Mouse (Mus musculus): ENCODE results near the gene Flt1. TPM values are rescaled to one million over a fixed set of nuclear protein-coding genes. Genes with fewer than 3 reads are reported as not detected.
"Not testable (repeated sequence)": the region's sequence is repeated elsewhere in the genome, so short reads cannot be mapped to it uniquely, and the experiment has no call there.

Flt1 gene
- polyA plus RNA-seq, 1 experiment from 2014 or later, result 15.1 TPM

DNA sequence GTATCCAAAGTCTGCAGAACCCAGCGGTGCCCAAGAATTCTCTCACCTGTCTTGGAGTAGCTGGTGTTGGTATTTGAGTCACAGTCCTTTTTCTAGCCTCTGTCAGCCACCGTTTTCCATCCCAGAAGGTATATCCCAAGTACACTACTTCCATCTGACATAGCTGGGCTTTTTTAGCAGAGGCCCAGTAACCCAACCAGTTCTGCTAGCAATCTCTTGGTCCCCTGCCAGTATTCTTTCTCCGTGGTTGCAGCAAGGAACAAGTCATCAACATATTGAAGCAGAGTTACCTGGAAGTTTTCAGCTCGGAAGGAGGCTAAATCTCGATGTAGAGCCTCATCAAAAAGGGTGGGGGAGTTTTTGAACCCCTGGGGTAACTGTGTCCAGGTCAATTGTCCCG is 168.2 kb downstream of the Flt1 start:
- not testable (repeated sequence) for H3K4me2 ChIP-seq (ENCODE audit: low read length); H3K9me3 ChIP-seq (ENCODE audit: control insufficient read depth, low read length); H3K4me1 ChIP-seq (replicated peaks; ENCODE audit: control insufficient read depth, insufficient read depth, low read length); DNase-seq (ENCODE audit: low spot score); H3K27ac ChIP-seq (ENCODE audit: low read depth); H3K36me3 ChIP-seq (ENCODE audit: control insufficient read depth, insufficient read depth, low read length); H3K9ac ChIP-seq (ENCODE audit: low read length); ATAC-seq (replicated peaks; ENCODE audit: low FRiP score, low TSS enrichment, low read depth); H3K4me3 ChIP-seq (ENCODE audit: low read depth, low read length); H3K27me3 ChIP-seq (replicated peaks; ENCODE audit: control insufficient read depth, insufficient read depth, low read length)
- WGBS, result 68% methylated on average over 5 of the region's 6 CpGs

GRCm38 (mm10) chr5:147551879-147552627 is 173.8 kb downstream of the Flt1 start:
- no peak for DNase-seq (ENCODE audit: low spot score)
- WGBS, result 86% methylated on average over 13 of the region's 13 CpGs
- no peak for ATAC-seq (replicated peaks; ENCODE audit: low FRiP score, low TSS enrichment, low read depth)

DNA sequence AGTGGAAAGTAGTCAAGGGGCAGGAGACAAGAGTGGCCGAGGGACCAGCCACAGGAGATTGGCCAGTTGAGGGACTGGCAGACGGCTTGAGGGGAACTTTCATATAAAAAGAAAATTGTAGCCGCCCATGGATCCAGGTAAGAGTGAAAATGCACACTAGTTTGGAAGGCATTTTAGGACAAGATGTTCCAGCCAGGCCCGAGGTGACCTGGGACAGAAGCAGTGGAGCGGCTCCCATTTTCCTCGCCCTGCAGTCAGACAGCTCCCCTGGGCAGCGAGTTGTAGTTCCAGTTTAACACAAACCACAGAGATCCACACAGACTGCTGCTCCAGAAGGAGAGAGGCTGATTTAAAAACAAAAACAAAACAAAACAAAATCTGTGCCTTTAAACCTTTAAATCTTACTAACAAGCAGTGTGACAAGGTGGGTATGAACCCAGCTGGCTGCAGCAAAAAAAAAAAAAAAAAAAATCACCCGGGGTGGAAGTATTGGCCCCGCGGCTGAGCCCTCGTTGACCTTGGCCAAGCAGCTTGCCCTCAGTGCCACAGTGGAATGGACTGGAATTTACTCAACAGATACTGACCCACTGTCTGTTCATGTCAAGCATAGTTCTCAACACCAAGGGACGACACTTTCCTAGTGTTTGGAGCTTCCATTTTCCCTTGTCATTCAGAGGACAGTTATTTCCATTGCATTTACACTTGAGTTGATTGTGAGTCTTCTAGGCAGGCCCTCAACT is 176.6 kb downstream of the Flt1 start:
- 90% methylated on average over 12 of the region's 12 CpGs for WGBS
- DNase-seq (ENCODE audit: low spot score), result no peak
- Histone ChIP-seq H3K9me3 (ENCODE audit: control insufficient read depth, low read length) (no peaks in the 10 kb centered on the region), H3K27ac (ENCODE audit: low read depth) (no peak overlapping the region), H3K36me3 (ENCODE audit: control insufficient read depth, insufficient read depth, low read length) (peaks cover 62% of the 10 kb centered on the region), H3K4me3 (ENCODE audit: low read depth, low read length) (no peak overlapping the region), H3K9ac (ENCODE audit: low read length) (no peak overlapping the region), H3K27me3 (replicated peaks; ENCODE audit: control insufficient read depth, insufficient read depth, low read length) (no peaks in the 10 kb centered on the region), H3K4me1 (replicated peaks; ENCODE audit: control insufficient read depth, insufficient read depth, low read length) (no peaks in the 10 kb centered on the region), H3K4me2 (ENCODE audit: low read length) (no peak overlapping the region)
- ATAC-seq (replicated peaks; ENCODE audit: low FRiP score, low TSS enrichment, low read depth), result no peak

More at GRCm38 (mm10) chr5:147551879-147552627, 173.8 kb downstream of the Flt1 start:
- Histone ChIP-seq H3K36me3 (ENCODE audit: control insufficient read depth, insufficient read depth, low read length) (peaks cover 39% of the 10 kb centered on the region), H3K9me3 (ENCODE audit: control insufficient read depth, low read length) (no peaks in the 10 kb centered on the region), H3K4me1 (replicated peaks; ENCODE audit: control insufficient read depth, insufficient read depth, low read length) (no peaks in the 10 kb centered on the region), H3K27me3 (replicated peaks; ENCODE audit: control insufficient read depth, insufficient read depth, low read length) (no peaks in the 10 kb centered on the region), H3K4me2 (ENCODE audit: low read length) (no peak overlapping the region), H3K4me3 (ENCODE audit: low read depth, low read length) (no peak overlapping the region), H3K9ac (ENCODE audit: low read length) (no peak overlapping the region), H3K27ac (ENCODE audit: low read depth) (no peak overlapping the region)

DNA sequence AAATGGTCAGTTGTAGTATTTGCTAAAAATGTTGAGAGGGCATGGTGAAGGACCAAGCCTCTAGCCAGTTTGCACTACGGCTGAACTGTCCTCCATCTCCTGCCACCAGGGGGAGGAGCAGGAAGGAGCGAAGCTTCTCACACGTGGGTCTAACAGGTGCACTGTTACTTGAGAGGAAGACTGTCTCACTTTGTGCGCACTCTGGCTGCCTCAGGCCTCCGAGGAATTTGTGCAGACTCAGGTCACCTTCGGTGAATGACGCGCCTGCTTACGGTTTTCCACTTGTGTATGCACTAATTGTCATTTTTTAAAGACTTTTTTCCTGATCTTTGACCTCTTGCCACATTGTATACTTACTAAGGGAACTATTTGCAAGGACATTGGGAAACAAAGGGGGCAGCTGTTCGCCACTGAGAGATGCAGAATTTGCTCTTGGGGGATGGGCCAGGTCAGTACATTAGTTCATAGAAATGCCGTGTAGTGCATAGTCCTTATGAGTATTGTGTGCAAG is 180.0 kb downstream of the Flt1 start:
- H3K36me3 ChIP-seq (ENCODE audit: control insufficient read depth, insufficient read depth, low read length), result peaks cover 77% of the 10 kb centered on the region
- no peaks in the 10 kb centered on the region for H3K9me3 ChIP-seq (ENCODE audit: control insufficient read depth, low read length)
- 72% methylated on average over 11 of the region's 11 CpGs for WGBS
- no peak overlapping the region for H3K27ac ChIP-seq (ENCODE audit: low read depth)
- no peaks in the 10 kb centered on the region for H3K27me3 ChIP-seq (replicated peaks; ENCODE audit: control insufficient read depth, insufficient read depth, low read length)
- DNase-seq (ENCODE audit: low spot score) (no peak), ATAC-seq (replicated peaks; ENCODE audit: low FRiP score, low TSS enrichment, low read depth) (no peak)
- no peak overlapping the region for H3K9ac ChIP-seq (ENCODE audit: low read length)
- H3K4me3 ChIP-seq (ENCODE audit: low read depth, low read length), result no peak overlapping the region
- H3K4me1 ChIP-seq (replicated peaks; ENCODE audit: control insufficient read depth, insufficient read depth, low read length), result no peaks in the 10 kb centered on the region
- no peak overlapping the region for H3K4me2 ChIP-seq (ENCODE audit: low read length)

GRCm38 (mm10) chr5:147542291-147542690 is 183.5 kb downstream of the Flt1 start:
- H3K36me3 ChIP-seq (ENCODE audit: control insufficient read depth, insufficient read depth, low read length), result peaks cover 80% of the 10 kb centered on the region
- no peak for DNase-seq (ENCODE audit: low spot score)
- H3K27me3 ChIP-seq (replicated peaks; ENCODE audit: control insufficient read depth, insufficient read depth, low read length), result no peaks in the 10 kb centered on the region
- H3K4me3 ChIP-seq (ENCODE audit: low read depth, low read length), result no peak overlapping the region
- no peak for ATAC-seq (replicated peaks; ENCODE audit: low FRiP score, low TSS enrichment, low read depth)
- H3K9ac ChIP-seq (ENCODE audit: low read length), result no peak overlapping the region
- no peak overlapping the region for H3K4me2 ChIP-seq (ENCODE audit: low read length)
- no peaks in the 10 kb centered on the region for H3K9me3 ChIP-seq (ENCODE audit: control insufficient read depth, low read length)
- H3K4me1 ChIP-seq (replicated peaks; ENCODE audit: control insufficient read depth, insufficient read depth, low read length), result no peaks in the 10 kb centered on the region
- H3K27ac ChIP-seq (ENCODE audit: low read depth), result no peak overlapping the region
- WGBS, result 83% methylated on average over 6 of the region's 6 CpGs

DNA sequence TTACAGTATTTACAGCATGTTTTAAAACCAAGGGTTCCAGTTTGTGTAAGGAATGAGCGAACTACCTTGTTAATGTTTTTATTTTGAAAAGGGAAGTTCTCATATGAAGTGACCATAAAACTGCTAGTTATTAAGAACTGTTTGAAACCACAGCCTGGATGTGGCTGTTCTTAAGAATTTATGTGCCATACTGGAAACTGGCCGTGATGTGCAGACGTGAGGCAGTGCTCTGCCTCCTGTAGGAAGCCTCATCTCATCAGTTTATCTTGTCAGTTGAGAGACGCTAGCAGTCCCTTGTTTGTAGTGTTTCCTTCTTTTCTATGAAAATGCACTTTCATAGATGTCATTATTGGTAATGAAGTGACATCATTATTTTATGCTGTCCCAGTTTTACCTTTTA is 186.0 kb downstream of the Flt1 start:
- ATAC-seq (replicated peaks; ENCODE audit: low FRiP score, low TSS enrichment, low read depth) (no peak), DNase-seq (ENCODE audit: low spot score) (no peak)
- no peak overlapping the region for H3K4me2 ChIP-seq (ENCODE audit: low read length)
- no peaks in the 10 kb centered on the region for H3K27me3 ChIP-seq (replicated peaks; ENCODE audit: control insufficient read depth, insufficient read depth, low read length)
- H3K4me1 ChIP-seq (replicated peaks; ENCODE audit: control insufficient read depth, insufficient read depth, low read length), result no peaks in the 10 kb centered on the region
- no peak overlapping the region for H3K27ac ChIP-seq (ENCODE audit: low read depth)
- H3K9ac ChIP-seq (ENCODE audit: low read length), result no peak overlapping the region
- peaks cover 76% of the 10 kb centered on the region for H3K36me3 ChIP-seq (ENCODE audit: control insufficient read depth, insufficient read depth, low read length)
- H3K4me3 ChIP-seq (ENCODE audit: low read depth, low read length), result no peak overlapping the region
- H3K9me3 ChIP-seq (ENCODE audit: control insufficient read depth, low read length), result no peaks in the 10 kb centered on the region
- whole genome bisulfite sequencing, result 87% methylated on average over 4 of the region's 4 CpGs

- no peak for ATAC-seq (replicated peaks; ENCODE audit: low FRiP score, low TSS enrichment, low read depth)
- Histone ChIP-seq H3K4me1 (replicated peaks; ENCODE audit: control insufficient read depth, insufficient read depth, low read length) (no peaks in the 10 kb centered on the region), H3K27ac (ENCODE audit: low read depth) (no peak overlapping the region), H3K27me3 (replicated peaks; ENCODE audit: control insufficient read depth, insufficient read depth, low read length) (no peaks in the 10 kb centered on the region), H3K9me3 (ENCODE audit: control insufficient read depth, low read length) (no peaks in the 10 kb centered on the region), H3K4me3 (ENCODE audit: low read depth, low read length) (no peak overlapping the region), H3K4me2 (ENCODE audit: low read length) (no peak overlapping the region), H3K36me3 (ENCODE audit: control insufficient read depth, insufficient read depth, low read length) (peaks cover 77% of the 10 kb centered on the region), H3K9ac (ENCODE audit: low read length) (no peak overlapping the region)
- no peak for DNase-seq (ENCODE audit: low spot score)
- WGBS, result 91% methylated on average over 4 of the region's 4 CpGs
Observed at GRCm38 (mm10) chr5:147539409-147539808, 186.4 kb downstream of the Flt1 start.

DNA sequence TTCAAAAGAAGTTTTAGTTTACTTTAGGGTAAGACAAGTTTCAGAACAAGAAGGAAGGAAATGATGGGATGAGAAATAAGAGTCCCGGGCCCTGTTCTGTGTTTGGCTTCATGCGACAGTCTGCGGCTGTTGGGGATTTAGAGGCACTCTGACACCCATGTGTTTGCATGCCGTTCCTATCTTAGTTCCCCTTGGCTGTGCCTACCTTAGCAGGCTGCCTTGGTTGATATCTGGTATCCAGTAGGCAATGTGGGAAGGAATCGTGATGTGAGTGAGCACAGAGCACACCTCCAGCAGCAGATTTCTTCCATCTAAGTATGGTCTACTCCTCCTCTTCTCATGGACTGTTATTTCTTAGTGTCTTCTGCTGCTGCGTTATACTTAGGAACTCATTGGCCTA is 193.8 kb downstream of the Flt1 start:
- H3K4me3 ChIP-seq (ENCODE audit: low read depth, low read length), result no peak overlapping the region
- no peak overlapping the region for H3K4me2 ChIP-seq (ENCODE audit: low read length)
- no peak for DNase-seq (ENCODE audit: low spot score)
- H3K27me3 ChIP-seq (replicated peaks; ENCODE audit: control insufficient read depth, insufficient read depth, low read length), result no peaks in the 10 kb centered on the region
- no peak overlapping the region for H3K9ac ChIP-seq (ENCODE audit: low read length)
- no peak overlapping the region for H3K27ac ChIP-seq (ENCODE audit: low read depth)
- no peaks in the 10 kb centered on the region for H3K4me1 ChIP-seq (replicated peaks; ENCODE audit: control insufficient read depth, insufficient read depth, low read length)
- ATAC-seq (replicated peaks; ENCODE audit: low FRiP score, low TSS enrichment, low read depth), result no peak
- WGBS, result 89% methylated on average over 6 of the region's 6 CpGs
- no peaks in the 10 kb centered on the region for H3K9me3 ChIP-seq (ENCODE audit: control insufficient read depth, low read length)
- peaks cover 59% of the 10 kb centered on the region for H3K36me3 ChIP-seq (ENCODE audit: control insufficient read depth, insufficient read depth, low read length)
